Mouse (Mus musculus): ENCODE results near the gene Nyap2. TPM values are rescaled to one million over a fixed set of nuclear protein-coding genes. Genes with fewer than 3 reads are reported as not detected.

The Nyap2 gene
- polyA plus RNA-seq, 1 experiment: not detected

DNA sequence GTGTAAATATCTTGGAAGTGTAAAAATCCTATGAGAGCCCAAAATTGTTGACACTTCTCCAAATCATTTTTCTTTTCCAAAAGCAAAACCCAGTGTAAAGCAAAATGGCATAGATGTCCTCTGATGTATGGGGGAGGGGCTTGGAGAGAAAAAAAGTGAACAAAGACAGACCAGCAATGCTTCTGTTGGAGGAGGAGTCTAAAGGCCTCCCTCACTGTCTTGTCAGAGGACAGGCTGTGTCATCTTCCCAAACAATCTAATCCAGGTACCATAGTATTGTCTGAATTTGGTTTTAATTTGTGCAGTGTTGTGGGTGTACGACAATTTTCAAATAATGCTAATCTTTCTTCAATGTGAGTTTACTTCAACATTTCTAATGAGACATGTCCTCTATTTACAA, 13.7 kb downstream of the Nyap2 start:
- WGBS: 88% methylated on average over 1 of the region's 1 CpGs
- no peak overlapping the region for H3K4me3 ChIP-seq (ENCODE audit: insufficient read depth, low read depth, low read length)
- TF ChIP-seq POLR2A (IDR thresholded peaks at IDR 0.05; ENCODE audit: insufficient read depth, low read depth, low read length) (no peak), CTCF (IDR thresholded peaks at IDR 0.05; ENCODE audit: insufficient read depth, low read depth, low read length) (no peak)
- no peaks in the 10 kb centered on the region for H3K4me1 ChIP-seq (ENCODE audit: control insufficient read depth, insufficient read depth, low read length)
- H3K27ac ChIP-seq (ENCODE audit: insufficient read depth, low read depth, low read length): no peak overlapping the region

DNA sequence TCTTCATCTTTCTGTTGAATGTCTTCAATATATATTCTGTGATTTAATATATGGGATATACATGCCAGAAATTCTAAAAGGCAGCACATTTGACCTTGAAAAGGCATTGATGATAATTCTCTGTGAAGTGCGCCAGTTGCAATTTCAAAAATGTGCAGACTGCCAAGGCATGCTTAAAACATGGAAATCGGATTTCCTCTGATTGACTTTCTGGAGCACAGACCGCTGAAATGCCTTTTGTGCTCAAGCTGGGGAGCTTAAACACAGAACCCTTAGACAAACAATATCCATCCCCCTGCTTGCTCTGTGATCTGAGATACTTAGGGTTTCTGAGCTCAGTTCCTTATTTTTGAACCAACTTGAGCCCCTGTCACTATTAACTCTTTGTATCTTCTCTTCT, 14.2 kb downstream of the Nyap2 start:
- WGBS: 69% methylated on average over 3 of the region's 3 CpGs
- no peaks in the 10 kb centered on the region for H3K4me1 ChIP-seq (ENCODE audit: control insufficient read depth, insufficient read depth, low read length)
- no peak overlapping the region for H3K4me3 ChIP-seq (ENCODE audit: insufficient read depth, low read depth, low read length)
- no peak overlapping the region for H3K27ac ChIP-seq (ENCODE audit: insufficient read depth, low read depth, low read length)
- TF ChIP-seq CTCF (IDR thresholded peaks at IDR 0.05; ENCODE audit: insufficient read depth, low read depth, low read length) (no peak), POLR2A (IDR thresholded peaks at IDR 0.05; ENCODE audit: insufficient read depth, low read depth, low read length) (no peak)

DNA sequence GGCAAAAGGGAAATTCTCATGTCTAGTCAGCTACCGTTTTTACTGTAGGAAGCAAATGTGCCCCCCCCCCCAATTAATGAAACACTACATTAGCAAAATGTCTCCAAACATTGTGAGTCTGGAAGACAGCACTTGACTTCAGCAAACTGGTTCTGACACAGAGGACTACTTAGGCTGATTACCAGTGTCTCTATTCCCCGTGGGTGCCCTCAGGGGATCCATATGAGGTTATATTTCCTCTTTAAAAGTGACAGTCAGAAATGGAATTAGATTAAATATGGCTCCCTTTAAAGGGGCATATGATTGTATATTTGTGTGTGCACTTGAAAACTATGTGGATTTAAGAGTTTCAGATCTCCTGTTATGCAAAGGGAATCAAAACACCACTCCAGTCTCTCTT, 15.3 kb downstream of the Nyap2 start:
- TF ChIP-seq CTCF (IDR thresholded peaks at IDR 0.05; ENCODE audit: insufficient read depth, low read depth, low read length) (no peak), POLR2A (IDR thresholded peaks at IDR 0.05; ENCODE audit: insufficient read depth, low read depth, low read length) (no peak)
- Histone ChIP-seq H3K27ac (ENCODE audit: insufficient read depth, low read depth, low read length) (no peak overlapping the region), H3K4me1 (ENCODE audit: control insufficient read depth, insufficient read depth, low read length) (no peaks in the 10 kb centered on the region), H3K4me3 (ENCODE audit: insufficient read depth, low read depth, low read length) (no peak overlapping the region)
- 70% methylated on average over 2 of the region's 2 CpGs for WGBS

DNA sequence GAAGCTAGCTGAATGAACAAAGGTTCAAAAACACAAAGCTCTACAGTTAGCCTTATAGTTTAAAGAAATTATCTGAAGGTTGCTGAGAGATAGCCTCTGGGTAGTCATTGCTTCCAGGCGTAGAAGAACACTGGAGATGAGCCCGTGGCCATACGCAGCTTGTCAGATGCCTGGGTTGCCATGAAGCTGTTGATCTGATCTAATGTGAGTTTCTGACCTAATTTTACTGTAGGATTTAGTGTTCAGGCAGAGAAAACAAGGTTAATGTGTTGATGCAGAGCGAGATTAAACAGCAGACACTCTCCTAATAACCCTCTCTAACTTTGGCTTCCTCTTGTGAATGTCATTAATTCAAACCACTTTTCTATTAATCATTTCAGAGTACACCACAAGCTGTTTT, 16.1 kb downstream of the Nyap2 start:
- Histone ChIP-seq H3K4me1 (ENCODE audit: control insufficient read depth, insufficient read depth, low read length) (no peaks in the 10 kb centered on the region), H3K4me3 (ENCODE audit: insufficient read depth, low read depth, low read length) (no peak overlapping the region), H3K27ac (ENCODE audit: insufficient read depth, low read depth, low read length) (no peak overlapping the region)
- TF ChIP-seq CTCF (IDR thresholded peaks at IDR 0.05; ENCODE audit: insufficient read depth, low read depth, low read length) (no peak), POLR2A (IDR thresholded peaks at IDR 0.05; ENCODE audit: insufficient read depth, low read depth, low read length) (no peak)
- WGBS: 90% methylated on average over 4 of the region's 4 CpGs

DNA sequence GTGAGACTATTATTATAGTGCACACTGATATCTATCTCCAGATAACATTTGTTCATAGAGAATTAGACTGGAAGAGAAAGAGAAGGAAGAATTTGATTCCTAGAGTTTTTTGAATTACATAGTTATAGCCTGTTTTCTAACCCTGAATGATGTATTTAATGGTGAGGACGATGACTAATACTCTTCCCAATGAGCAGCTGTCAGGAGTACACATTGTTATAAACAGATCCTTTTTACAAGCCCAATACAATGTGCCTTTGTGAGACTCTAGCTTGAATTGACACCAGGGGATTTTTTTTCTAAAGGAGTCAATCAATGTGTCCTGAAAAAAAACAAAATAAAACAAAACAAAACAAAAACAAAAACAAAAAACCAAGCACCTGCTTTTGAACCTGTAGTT, 22.2 kb downstream of the Nyap2 start:
- 32% methylated on average over 1 of the region's 1 CpGs for WGBS
- H3K4me3 ChIP-seq (ENCODE audit: insufficient read depth, low read depth, low read length): no peak overlapping the region
- no peak for TF ChIP-seq CTCF (IDR thresholded peaks at IDR 0.05; ENCODE audit: insufficient read depth, low read depth, low read length)
- no peak for TF ChIP-seq POLR2A (IDR thresholded peaks at IDR 0.05; ENCODE audit: insufficient read depth, low read depth, low read length)

DNA sequence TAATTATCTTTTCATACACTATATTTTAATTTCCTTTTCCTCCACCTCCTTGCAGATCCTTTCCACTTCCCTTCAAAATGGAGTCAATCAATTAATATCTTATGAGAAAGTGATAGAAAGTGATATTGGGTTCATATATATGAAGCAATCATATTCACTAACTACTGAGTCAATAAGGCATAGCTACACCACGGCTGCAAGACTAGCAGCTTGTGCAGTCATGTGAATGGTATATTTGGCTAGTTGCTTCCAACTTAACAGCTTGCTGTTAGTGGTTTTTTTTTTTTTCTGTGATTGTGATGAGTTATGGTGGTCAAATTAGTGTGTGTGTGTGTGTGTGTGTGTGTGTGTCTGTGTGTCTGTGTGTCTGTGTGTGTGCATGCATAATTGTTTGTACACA, 25.0 kb downstream of the Nyap2 start:
- H3K27ac ChIP-seq (ENCODE audit: insufficient read depth, low read depth, low read length): no peak overlapping the region
- H3K4me1 ChIP-seq (ENCODE audit: control insufficient read depth, insufficient read depth, low read length): no peaks in the 10 kb centered on the region
- no peak for TF ChIP-seq CTCF (IDR thresholded peaks at IDR 0.05; ENCODE audit: insufficient read depth, low read depth, low read length)
- no peak for TF ChIP-seq POLR2A (IDR thresholded peaks at IDR 0.05; ENCODE audit: insufficient read depth, low read depth, low read length)
- no peak overlapping the region for H3K4me3 ChIP-seq (ENCODE audit: insufficient read depth, low read depth, low read length)
- 75% methylated on average over 1 of the region's 1 CpGs for WGBS

More for the DNA sequence above, 22.2 kb downstream of the Nyap2 start:
- H3K4me1 ChIP-seq (ENCODE audit: control insufficient read depth, insufficient read depth, low read length): no peaks in the 10 kb centered on the region
- H3K27ac ChIP-seq (ENCODE audit: insufficient read depth, low read depth, low read length): no peak overlapping the region

DNA sequence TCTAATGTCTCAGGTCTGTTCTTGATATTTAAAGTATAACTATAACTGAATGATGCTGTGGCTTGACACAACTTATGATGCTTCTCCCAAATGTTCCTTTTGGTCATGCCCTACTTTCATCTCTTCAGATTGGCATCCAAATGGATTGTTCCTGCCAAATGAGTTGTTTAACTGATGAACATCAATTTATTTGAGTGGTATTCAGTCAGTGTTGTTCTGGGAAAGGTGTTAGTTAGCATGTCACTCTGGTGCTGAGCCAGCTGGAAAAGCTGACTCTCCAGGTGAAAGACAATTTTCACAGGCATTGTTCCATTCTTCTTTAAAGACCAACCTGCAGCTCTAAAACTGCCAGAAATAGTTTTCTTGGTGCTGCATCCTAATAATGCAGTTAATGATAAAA, 43.0 kb downstream of the Nyap2 start:
- Histone ChIP-seq H3K4me1 (ENCODE audit: control insufficient read depth, insufficient read depth, low read length) (no peaks in the 10 kb centered on the region), H3K4me3 (ENCODE audit: insufficient read depth, low read depth, low read length) (no peak overlapping the region), H3K27ac (ENCODE audit: insufficient read depth, low read depth, low read length) (no peak overlapping the region)
- no peak for TF ChIP-seq CTCF (IDR thresholded peaks at IDR 0.05; ENCODE audit: insufficient read depth, low read depth, low read length)
- TF ChIP-seq POLR2A (IDR thresholded peaks at IDR 0.05; ENCODE audit: insufficient read depth, low read depth, low read length): no peak

DNA sequence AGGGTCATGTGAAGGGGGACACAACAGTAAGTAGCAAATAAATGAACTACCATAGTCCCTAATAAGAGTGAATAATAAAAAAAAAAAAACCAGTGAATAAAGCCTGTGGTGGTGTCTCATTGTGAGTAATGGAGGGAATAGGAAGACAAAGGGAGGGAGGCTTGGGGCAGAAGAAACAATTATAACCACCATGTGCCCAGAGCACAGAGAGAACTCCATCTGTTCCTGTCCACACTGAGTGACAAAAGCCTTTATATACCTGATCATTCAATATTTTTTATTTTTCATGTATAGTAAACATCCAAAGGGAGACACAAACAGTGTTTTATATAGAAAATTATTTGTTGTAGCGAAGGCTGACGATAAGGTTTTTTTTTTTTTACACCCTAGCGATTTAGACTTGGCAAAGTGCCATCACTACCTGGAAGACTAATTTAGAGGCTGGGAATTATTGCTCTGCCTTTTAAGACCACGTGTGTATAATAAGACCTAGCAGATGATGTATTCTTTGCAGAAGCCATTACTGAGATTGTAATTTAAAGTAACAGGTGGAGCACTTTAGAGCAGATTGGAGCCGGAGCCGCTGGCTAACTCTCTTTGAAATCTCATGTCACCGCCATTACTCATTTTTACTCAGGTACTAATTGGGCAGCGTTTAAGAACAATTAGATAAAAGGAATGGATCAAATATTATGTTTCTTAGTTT, 55.4 kb downstream of the Nyap2 start:
- TF ChIP-seq POLR2A (IDR thresholded peaks at IDR 0.05; ENCODE audit: insufficient read depth, low read depth, low read length): no peak
- no peak for TF ChIP-seq CTCF (IDR thresholded peaks at IDR 0.05; ENCODE audit: insufficient read depth, low read depth, low read length)
- Histone ChIP-seq H3K27ac (ENCODE audit: insufficient read depth, low read depth, low read length) (no peak overlapping the region), H3K4me3 (ENCODE audit: insufficient read depth, low read depth, low read length) (no peak overlapping the region), H3K4me1 (ENCODE audit: control insufficient read depth, insufficient read depth, low read length) (no peaks in the 10 kb centered on the region)
- WGBS: 72% methylated on average over 8 of the region's 8 CpGs

DNA sequence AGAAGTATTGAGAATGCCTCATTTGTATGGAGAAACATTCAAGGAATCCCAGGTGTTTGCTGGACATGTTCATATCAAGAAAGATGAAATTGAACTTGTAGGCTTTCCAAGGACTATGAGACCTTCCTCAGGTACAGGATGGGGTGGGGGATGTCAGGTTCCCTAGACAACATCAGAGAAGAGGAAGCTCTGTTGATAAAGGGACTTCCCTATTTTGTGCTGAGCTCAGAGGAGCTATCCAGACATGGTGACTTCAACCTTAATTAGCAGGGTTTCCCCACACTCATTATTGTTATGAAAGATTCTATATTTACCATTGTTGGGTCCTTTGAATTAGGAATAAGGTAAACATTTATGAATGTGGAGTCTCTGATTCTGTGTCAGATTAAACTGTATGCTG, 67.1 kb downstream of the Nyap2 start:
- H3K27ac ChIP-seq (ENCODE audit: insufficient read depth, low read depth, low read length): no peak overlapping the region
- H3K4me3 ChIP-seq (ENCODE audit: insufficient read depth, low read depth, low read length): no peak overlapping the region
- no peaks in the 10 kb centered on the region for H3K4me1 ChIP-seq (ENCODE audit: control insufficient read depth, insufficient read depth, low read length)
- TF ChIP-seq CTCF (IDR thresholded peaks at IDR 0.05; ENCODE audit: insufficient read depth, low read depth, low read length) (no peak), POLR2A (IDR thresholded peaks at IDR 0.05; ENCODE audit: insufficient read depth, low read depth, low read length) (no peak)

DNA sequence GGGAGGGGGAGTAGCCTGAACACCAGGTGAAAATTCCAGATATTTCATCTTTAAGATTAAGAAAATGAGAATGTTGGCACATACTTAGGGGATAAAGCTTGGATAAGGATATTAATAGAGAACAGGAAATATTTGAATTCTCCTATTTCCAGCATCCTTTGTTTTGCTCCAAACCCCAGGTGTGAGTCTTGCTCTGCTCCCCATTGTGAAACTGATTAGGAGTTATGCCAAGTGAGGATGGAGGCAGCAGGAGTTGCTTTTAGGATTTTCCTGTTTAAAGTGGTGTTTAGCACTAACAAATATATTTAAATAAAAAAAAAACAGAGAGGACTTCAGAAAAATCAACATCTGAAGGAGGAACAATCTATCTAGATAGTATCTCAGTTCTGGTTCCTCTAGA, 68.8 kb downstream of the Nyap2 start:
- H3K4me1 ChIP-seq (ENCODE audit: control insufficient read depth, insufficient read depth, low read length): no peaks in the 10 kb centered on the region
- no peak overlapping the region for H3K4me3 ChIP-seq (ENCODE audit: insufficient read depth, low read depth, low read length)

More for the DNA sequence above, 68.8 kb downstream of the Nyap2 start:
- no peak overlapping the region for H3K27ac ChIP-seq (ENCODE audit: insufficient read depth, low read depth, low read length)
- no peak for TF ChIP-seq CTCF (IDR thresholded peaks at IDR 0.05; ENCODE audit: insufficient read depth, low read depth, low read length)
- TF ChIP-seq POLR2A (IDR thresholded peaks at IDR 0.05; ENCODE audit: insufficient read depth, low read depth, low read length): no peak

All from olfactory bulb, adult 2 months (tissue).